Mouse (Mus musculus): ENCODE measurements around the gene Fgfbp3. TPM values are rescaled to one million over a fixed set of nuclear protein-coding genes. Genes with fewer than 3 reads are reported as not detected.
"Not testable (repeated sequence)": the region's sequence is repeated elsewhere in the genome, so short reads cannot be mapped to it uniquely, and the experiment has no call there.

The Fgfbp3 gene
- polyA plus RNA-seq, 1 experiment: 2.3 TPM

DNA sequence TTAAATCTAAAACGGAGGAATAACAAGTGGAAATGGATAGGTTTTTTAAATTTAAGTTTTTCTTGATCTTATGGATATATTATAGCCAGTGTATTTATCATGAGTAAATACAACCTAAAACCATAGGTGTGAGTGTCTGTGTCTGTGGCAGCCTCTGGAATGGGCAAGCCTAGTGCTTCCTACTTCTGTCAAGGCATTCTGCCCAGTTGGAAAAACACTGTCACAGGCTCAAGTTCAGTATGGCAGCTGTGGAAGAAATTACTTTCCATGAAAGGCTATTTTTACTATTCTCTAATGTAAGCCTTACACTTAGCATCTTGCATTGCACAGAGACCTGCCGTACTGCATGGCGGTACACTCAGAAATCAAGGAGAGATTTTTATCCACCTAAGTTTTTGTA lies 27.7 kb downstream of the Fgfbp3 start:
- H3K4me3 ChIP-seq (ENCODE audit: insufficient read depth, low read length): no peak overlapping the region
- H3K4me1 ChIP-seq (ENCODE audit: control insufficient read depth, insufficient read depth, low read length): no peaks in the 10 kb centered on the region
- TF ChIP-seq POLR2A (IDR thresholded peaks at IDR 0.05; ENCODE audit: low read depth, low read length) (no peak), CTCF (IDR thresholded peaks at IDR 0.05; ENCODE audit: borderline replicate concordance, insufficient read depth, low read length) (no peak)

DNA sequence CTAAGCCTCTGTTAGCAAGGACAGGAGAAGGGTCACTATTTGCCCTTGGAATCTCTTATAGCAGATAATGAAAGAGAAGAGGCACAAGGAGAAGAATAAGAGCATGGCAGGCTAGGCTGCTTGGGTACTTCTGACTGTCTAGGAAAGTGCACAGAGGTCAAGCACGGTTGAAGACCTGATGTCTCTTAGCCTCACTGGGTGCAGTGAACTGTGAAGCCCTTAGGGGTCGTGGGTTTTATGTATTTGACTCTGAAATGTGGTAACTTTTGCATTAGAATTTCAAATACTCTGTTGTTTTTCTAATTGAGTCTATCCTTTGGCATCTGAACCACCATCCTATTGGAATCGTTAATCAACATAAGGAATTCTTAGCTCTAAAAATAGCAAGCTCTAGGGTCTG lies 31.7 kb downstream of the Fgfbp3 start:
- no peak overlapping the region for H3K27ac ChIP-seq (ENCODE audit: insufficient read depth, low read length)
- TF ChIP-seq CTCF (IDR thresholded peaks at IDR 0.05; ENCODE audit: borderline replicate concordance, insufficient read depth, low read length): no peak
- no peak for TF ChIP-seq POLR2A (IDR thresholded peaks at IDR 0.05; ENCODE audit: low read depth, low read length)
- H3K4me3 ChIP-seq (ENCODE audit: insufficient read depth, low read length): no peak overlapping the region
- no peaks in the 10 kb centered on the region for H3K4me1 ChIP-seq (ENCODE audit: control insufficient read depth, insufficient read depth, low read length)

More for the DNA sequence above, 27.7 kb downstream of the Fgfbp3 start:
- H3K27ac ChIP-seq (ENCODE audit: insufficient read depth, low read length): no peak overlapping the region

DNA sequence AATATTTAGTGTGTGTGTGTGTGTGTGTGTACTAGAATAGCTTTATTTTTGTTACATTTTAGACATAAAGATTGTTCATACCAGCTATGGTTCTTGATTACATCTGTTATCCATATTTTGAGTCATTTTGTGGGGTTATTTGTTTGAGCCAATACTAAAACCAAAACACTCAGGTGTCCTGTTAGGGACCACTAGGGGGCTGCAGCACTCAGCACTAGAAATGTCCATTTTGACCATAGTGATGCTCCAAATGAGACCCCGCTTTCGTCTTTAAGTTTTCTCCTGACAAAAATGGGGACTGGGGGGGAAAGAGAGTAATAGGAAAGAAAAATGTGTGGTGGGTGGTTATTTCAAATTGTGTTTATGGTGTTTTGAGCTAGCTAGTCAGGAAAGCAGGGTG lies 33.1 kb downstream of the Fgfbp3 start:
- no peak overlapping the region for H3K27ac ChIP-seq (ENCODE audit: insufficient read depth, low read length)
- no peak for TF ChIP-seq CTCF (IDR thresholded peaks at IDR 0.05; ENCODE audit: borderline replicate concordance, insufficient read depth, low read length)
- H3K4me1 ChIP-seq (ENCODE audit: control insufficient read depth, insufficient read depth, low read length): no peaks in the 10 kb centered on the region
- no peak overlapping the region for H3K4me3 ChIP-seq (ENCODE audit: insufficient read depth, low read length)

DNA sequence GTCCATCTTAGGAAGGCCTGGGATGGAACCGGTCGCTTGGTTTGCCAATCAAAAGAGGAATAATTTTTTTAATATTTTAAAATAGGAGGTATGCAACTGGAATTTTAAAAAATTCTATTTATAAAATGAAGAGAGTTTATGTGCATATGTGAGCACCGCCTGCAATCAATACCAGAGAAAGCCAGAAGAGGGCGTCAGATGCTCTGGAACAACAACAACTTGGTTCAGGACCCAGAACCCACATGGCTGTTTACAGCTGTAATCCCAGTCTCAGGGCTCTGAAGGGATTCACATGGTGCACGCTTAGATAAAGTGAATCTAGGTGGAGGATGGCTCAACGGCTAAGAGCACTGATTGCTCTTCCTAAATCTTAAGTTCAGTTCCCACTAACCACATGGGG lies 36.3 kb downstream of the Fgfbp3 start:
- no peak overlapping the region for H3K4me3 ChIP-seq (ENCODE audit: insufficient read depth, low read length)
- TF ChIP-seq CTCF (IDR thresholded peaks at IDR 0.05; ENCODE audit: borderline replicate concordance, insufficient read depth, low read length): no peak
- no peaks in the 10 kb centered on the region for H3K4me1 ChIP-seq (ENCODE audit: control insufficient read depth, insufficient read depth, low read length)
- H3K27ac ChIP-seq (ENCODE audit: insufficient read depth, low read length): no peak overlapping the region

DNA sequence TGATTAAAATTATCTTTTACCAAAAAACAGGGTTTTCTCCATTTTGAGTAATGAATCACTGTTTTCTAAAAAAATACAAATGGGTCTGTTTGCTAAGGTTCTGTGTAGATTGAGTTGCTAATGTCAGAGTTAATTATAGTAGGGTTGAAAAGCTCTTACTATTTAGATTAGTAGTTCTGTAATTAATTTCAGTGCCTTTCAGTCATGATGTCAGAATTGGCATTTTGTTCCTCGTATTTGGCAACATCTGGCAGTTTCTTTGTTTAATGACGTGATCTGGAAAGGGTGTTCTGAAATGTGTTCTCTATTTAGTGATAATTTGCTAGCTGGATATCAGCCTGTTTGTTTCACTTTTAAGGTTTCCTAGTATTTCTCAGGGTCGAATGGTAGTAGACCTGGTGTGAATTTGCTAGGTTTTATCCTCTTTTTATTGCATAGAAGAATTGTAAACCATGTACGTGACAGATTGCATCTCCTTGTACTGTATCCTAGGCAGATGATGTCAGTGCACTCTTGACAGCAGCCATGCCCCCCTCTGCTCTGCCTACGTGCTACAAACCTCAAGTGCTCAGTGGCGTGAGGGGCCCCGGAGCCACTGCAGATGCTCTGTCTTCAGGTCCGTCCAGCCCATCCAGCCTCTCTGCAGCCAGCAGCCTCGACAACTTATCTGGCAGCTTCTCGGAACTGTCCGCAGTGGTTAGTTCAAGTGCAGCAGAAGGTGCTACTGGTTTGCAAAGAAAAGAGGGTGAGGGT lies 40.5 kb downstream of the Fgfbp3 start:
- H3K4me3 ChIP-seq (ENCODE audit: insufficient read depth, low read length): no peak overlapping the region
- TF ChIP-seq CTCF (IDR thresholded peaks at IDR 0.05; ENCODE audit: borderline replicate concordance, insufficient read depth, low read length) (no peak), POLR2A (IDR thresholded peaks at IDR 0.05; ENCODE audit: low read depth, low read length) (no peak)
- no peaks in the 10 kb centered on the region for H3K4me1 ChIP-seq (ENCODE audit: control insufficient read depth, insufficient read depth, low read length)
- no peak overlapping the region for H3K27ac ChIP-seq (ENCODE audit: insufficient read depth, low read length)

DNA sequence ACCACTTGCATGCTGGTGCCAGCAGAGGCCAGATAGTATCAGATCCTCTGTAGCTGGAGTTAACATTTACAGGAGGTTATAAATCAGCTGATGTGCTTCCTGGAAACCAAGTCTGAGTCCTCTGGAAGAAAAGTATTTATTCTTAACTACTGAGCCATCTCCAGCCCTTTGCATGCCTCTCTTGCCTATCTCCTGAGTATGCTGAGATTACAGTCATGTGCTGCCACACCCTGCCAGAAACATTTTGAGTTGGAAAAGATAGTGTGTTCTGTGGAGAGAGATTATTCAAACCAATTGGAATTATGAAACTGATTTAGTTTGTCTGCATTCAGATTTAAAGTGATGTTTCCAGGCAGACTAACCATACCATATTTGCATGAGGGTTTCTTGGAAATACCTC lies 42.1 kb downstream of the Fgfbp3 start:
- Histone ChIP-seq H3K27ac (ENCODE audit: insufficient read depth, low read length) (no peak overlapping the region), H3K4me1 (ENCODE audit: control insufficient read depth, insufficient read depth, low read length) (no peaks in the 10 kb centered on the region), H3K4me3 (ENCODE audit: insufficient read depth, low read length) (no peak overlapping the region)
- TF ChIP-seq POLR2A (IDR thresholded peaks at IDR 0.05; ENCODE audit: low read depth, low read length): no peak

DNA sequence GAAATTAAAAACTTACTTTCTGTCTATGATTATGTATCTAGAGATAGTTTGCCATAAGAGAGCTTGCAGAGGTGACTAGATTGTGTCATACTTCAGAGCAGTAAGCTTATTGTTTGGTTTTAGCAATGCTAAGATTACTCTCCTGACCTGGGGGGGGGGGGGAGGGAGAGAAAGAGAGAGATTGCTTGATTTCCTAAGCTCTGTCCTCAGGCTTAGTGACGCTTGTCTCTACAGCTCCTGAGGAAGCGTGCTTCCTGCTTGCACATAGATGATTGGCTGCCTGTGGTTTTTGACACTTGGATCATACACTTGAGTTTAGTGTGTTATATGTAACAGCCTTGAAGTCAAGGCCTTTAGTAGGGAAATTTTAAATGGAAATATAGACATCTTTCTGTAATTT lies 44.8 kb downstream of the Fgfbp3 start:
- H3K4me1 ChIP-seq (ENCODE audit: control insufficient read depth, insufficient read depth, low read length): no peaks in the 10 kb centered on the region
- H3K4me3 ChIP-seq (ENCODE audit: insufficient read depth, low read length): no peak overlapping the region
- H3K27ac ChIP-seq (ENCODE audit: insufficient read depth, low read length): no peak overlapping the region
- TF ChIP-seq POLR2A (IDR thresholded peaks at IDR 0.05; ENCODE audit: low read depth, low read length) (no peak), CTCF (IDR thresholded peaks at IDR 0.05; ENCODE audit: borderline replicate concordance, insufficient read depth, low read length) (no peak)

DNA sequence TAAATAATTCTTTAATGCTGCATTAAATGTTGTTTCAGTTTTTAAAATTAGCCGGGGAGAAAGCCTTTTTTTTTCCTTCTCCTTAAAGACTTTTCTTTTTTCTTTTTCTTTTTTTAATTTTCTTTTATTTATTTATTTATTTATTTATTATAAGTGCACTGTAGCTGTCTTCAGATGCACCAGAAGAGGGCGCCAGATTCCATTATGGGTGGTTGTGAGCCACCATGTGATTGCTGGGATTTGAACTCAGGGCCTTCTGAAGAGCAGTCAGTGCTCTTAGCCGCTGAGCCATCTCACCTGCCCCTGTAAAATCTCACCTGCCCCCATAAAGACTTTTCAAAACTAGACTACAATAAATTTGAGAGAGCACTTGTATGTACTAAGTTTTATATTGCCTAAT lies 50.7 kb downstream of the Fgfbp3 start:
- H3K4me1 ChIP-seq (ENCODE audit: control insufficient read depth, insufficient read depth, low read length); H3K27ac ChIP-seq (ENCODE audit: insufficient read depth, low read length); H3K4me3 ChIP-seq (ENCODE audit: insufficient read depth, low read length): not testable (repeated sequence)

Other genes with a start within 250 kb of the Fgfbp3 start
- 3.2 and 4.9 TPM in 2 replicates for gene Ppp1r3c, start 183.0 kb downstream of the Fgfbp3 start, polyA plus RNA-seq (2011; ENCODE audit: insufficient read length, low read depth, missing spikeins)
- gene Tnks2, start 85.4 kb downstream of the Fgfbp3 start, polyA plus RNA-seq (2011; ENCODE audit: insufficient read length, low read depth, missing spikeins): 184 and 201 TPM in 2 replicates
- gene Btaf1, start 6.5 kb upstream of the Fgfbp3 start, polyA plus RNA-seq (2011; ENCODE audit: insufficient read length, low read depth, missing spikeins): 27.5 and 30.2 TPM in 2 replicates

Measured in embryonic fibroblast, embryonic 13.5 days (primary cell).